Mouse (Mus musculus) lung, embryonic 14.5 days (tissue): ENCODE data around the gene Rimbp2. TPM values are rescaled to one million over a fixed set of nuclear protein-coding genes. Genes with fewer than 3 reads are reported as not detected.
"Not testable (repeated sequence)": the region's sequence is repeated elsewhere in the genome, so short reads cannot be mapped to it uniquely, and the experiment has no call there.

Experiments
- ATAC-seq: fragments of 200-750 bp; cut with Nextera tagmentation; 2 replicates; pipeline ENCODE4 v1.8.0; 2017; ENCODE audit warnings: mild to moderate bottlenecking, moderate TSS enrichment, moderate library complexity; ENCODE audit not compliant: insufficient read depth
- DNase-seq: peaks from one replicate; pipeline ENCODE4 v3.0.0-alpha.2; 2015
- H3K27ac ChIP-seq: fragments of 300-500 bp; sonication (generic); 2 replicates; pipeline ENCODE4 v1.5.1; 2014; ENCODE audit warnings: low read depth, mild to moderate bottlenecking, moderate library complexity
- H3K27me3 ChIP-seq: fragments of 300-500 bp; sonication (generic); 2 replicates; pipeline ENCODE4 v1.6.1; 2014; ENCODE audit warnings: low read length, control low read depth; ENCODE audit not compliant: insufficient read depth
- H3K36me3 ChIP-seq: fragments of 300-500 bp; sonication (generic); 2 replicates; pipeline ENCODE4 v1.6.1; 2014; ENCODE audit warnings: control low read depth; ENCODE audit not compliant: insufficient read depth
- H3K4me1 ChIP-seq: fragments of 300-500 bp; sonication (generic); 2 replicates; pipeline ENCODE4 v1.6.1; 2014; ENCODE audit warnings: antibody characterized with exemption, control low read depth; ENCODE audit not compliant: insufficient read depth
- H3K4me2 ChIP-seq: fragments of 300-500 bp; sonication (generic); 2 replicates; pipeline ENCODE4 v1.6.1; 2014; ENCODE audit warnings: mild to moderate bottlenecking
- H3K4me3 ChIP-seq: fragments of 300-500 bp; sonication (generic); 2 replicates; pipeline ENCODE4 v1.5.1; 2014; ENCODE audit warnings: low read depth, low read length
- H3K9ac ChIP-seq: fragments of 300-500 bp; sonication (generic); 2 replicates; pipeline ENCODE4 v1.6.1; 2014
- H3K9me3 ChIP-seq: fragments of 300-500 bp; sonication (generic); 2 replicates; pipeline ENCODE4 v1.6.1; 2016; ENCODE audit warnings: low read depth, low read length, control low read depth
- CTCF ChIP-seq: IDR thresholded peaks from 2 replicates; pipeline ENCODE4 v1.5.1; 2016; ENCODE audit warnings: antibody characterized with exemption, low read depth
- WGBS: fragments of 180-500 bp; shearing (Covaris S2); extraction: QIAGEN DNeasy Blood & Tissue Kit; methylation state at CpG from one replicate; pipeline ENCODE4 v1.1.7; 2014; 5-methylcytosine and 5-hydroxymethylcytosine counted together
- polyA plus RNA-seq: library from polyadenylated mRNA; unstranded; fragments of >200 nt; fragmentation: Nextera tagmentation; extraction: Ambion mirVana; gene quantifications from 2 replicates; pipeline ENCODE4 v1.2.1, GENCODE M21; 2014

Gene Rimbp2
- polyA plus RNA-seq, 1 experiment from 2014 or later, result not detected

DNA sequence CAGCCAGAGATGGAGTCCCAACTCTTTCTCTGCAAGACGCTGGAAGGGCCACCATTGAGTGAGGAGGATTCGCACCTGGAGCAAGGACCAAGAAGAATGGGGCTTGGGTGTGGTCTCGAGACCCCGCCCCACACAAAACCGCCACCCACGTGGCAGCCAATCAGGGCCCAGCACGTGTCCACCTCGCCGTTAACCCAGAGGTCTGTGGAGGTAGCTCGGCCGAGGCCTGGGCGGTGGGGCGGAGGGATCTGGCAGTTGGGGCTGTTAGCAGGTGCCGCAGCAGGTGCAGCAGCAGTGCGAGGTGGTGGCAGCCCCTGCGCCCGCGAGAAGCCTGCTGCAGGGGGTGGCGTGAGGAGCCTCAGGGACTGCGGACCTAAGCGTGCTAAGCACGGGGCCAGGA lies 217.4 kb downstream of the Rimbp2 start:
- no peaks in the 10 kb centered on the region for H3K4me1 ChIP-seq
- DNase-seq (no peak), ATAC-seq (no peak)
- H3K36me3 ChIP-seq, result no peaks in the 10 kb centered on the region
- TF ChIP-seq CTCF, result no peak
- 65% methylated on average over 22 of the region's 22 CpGs for WGBS
- no peak overlapping the region for H3K27ac ChIP-seq
- H3K27me3 ChIP-seq, result no peaks in the 10 kb centered on the region
- no peak overlapping the region for H3K4me2 ChIP-seq
- H3K9ac ChIP-seq, result no peak overlapping the region
- no peaks in the 10 kb centered on the region for H3K9me3 ChIP-seq
- no peak overlapping the region for H3K4me3 ChIP-seq

DNA sequence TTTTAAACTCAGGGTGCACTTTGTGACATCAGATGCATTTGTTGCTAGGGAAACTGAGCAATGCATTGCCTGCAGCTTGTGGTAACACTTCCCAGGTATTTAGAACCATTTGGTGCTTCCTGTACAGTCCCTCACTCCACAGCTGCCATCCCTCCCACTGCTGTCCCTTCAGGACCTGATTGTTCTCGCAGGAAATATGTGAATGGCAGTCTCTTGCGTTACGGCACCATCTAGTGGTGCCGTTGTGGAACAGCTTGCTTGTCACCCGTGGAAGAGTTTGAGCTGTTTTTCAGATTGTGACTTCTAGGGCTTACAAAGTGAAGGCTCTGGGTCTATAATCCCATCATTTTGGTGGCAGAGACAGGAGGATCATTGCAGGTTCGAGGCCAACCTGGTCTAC lies 219.3 kb downstream of the Rimbp2 start:
- H3K9ac ChIP-seq, result no peak overlapping the region
- H3K4me2 ChIP-seq, result no peak overlapping the region
- WGBS, result 3% methylated on average over 6 of the region's 6 CpGs
- peak; percentile 93 for TF ChIP-seq CTCF
- H3K4me3 ChIP-seq, result no peak overlapping the region
- DNase-seq (peak; percentile 88), ATAC-seq (peak; percentile 49; the same call in 1 of the 2 replicates)
- H3K36me3 ChIP-seq, result no peaks in the 10 kb centered on the region
- no peaks in the 10 kb centered on the region for H3K27me3 ChIP-seq
- H3K9me3 ChIP-seq, result no peaks in the 10 kb centered on the region
- no peak overlapping the region for H3K27ac ChIP-seq
- no peaks in the 10 kb centered on the region for H3K4me1 ChIP-seq

DNA sequence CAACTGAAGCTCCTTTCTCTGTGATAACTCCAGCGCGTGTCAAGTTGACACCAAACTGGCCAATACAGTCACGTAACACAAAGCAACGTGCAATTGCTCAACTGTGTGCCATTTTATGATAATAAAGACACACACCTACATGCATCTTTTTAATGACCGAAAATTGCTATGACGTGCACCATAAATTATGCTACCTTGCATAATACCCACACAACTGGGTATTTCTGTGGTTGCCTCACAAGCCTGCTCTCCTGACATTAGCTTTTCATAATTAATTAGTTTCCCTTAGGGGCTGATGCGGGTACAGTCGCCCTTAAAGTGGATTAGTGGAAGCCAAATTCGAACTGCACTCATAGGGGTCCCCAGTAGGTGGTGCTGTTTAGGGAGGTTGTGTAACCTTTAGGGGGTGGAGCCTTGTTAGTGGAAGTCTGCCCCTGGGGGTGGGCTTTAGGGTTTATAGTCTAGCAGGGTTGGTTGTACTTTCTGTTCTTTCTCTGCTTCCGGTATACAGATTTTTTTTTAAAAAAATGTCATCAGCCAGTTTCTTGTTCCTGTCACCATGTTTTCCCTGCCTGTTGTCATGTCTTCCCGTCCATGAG lies 220.8 kb downstream of the Rimbp2 start:
- H3K27me3 ChIP-seq, result no peaks in the 10 kb centered on the region
- 67% methylated on average over 11 of the region's 11 CpGs for WGBS
- H3K9me3 ChIP-seq, result no peaks in the 10 kb centered on the region
- ATAC-seq (no peak), DNase-seq (peak; percentile 15)
- no peaks in the 10 kb centered on the region for H3K36me3 ChIP-seq
- H3K9ac ChIP-seq, result no peak overlapping the region
- no peak overlapping the region for H3K4me2 ChIP-seq
- no peak overlapping the region for H3K27ac ChIP-seq
- peak; percentile 42 for TF ChIP-seq CTCF
- H3K4me3 ChIP-seq, result no peak overlapping the region
- H3K4me1 ChIP-seq, result no peaks in the 10 kb centered on the region

DNA sequence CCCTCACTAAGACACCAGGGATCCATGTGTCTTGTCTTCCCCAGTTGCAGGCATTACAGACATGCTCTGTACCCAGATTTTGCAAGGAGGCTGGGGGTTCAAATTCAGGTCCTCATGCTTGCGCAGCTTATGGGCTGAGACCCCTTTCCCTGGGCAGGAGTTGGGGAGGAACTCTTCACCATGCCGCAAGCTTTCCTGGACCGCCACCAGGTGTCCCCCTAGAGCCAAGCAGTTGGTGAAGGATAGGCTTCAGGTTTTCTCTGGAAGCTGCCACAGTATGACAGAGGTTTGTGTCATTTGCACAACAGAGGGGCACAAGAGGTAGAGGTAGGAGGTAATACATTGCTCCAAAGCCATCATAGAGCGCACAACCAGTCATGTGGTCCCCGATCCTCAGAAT lies 222.7 kb downstream of the Rimbp2 start:
- no peak overlapping the region for H3K4me2 ChIP-seq
- DNase-seq, result peak; percentile 51

DNA sequence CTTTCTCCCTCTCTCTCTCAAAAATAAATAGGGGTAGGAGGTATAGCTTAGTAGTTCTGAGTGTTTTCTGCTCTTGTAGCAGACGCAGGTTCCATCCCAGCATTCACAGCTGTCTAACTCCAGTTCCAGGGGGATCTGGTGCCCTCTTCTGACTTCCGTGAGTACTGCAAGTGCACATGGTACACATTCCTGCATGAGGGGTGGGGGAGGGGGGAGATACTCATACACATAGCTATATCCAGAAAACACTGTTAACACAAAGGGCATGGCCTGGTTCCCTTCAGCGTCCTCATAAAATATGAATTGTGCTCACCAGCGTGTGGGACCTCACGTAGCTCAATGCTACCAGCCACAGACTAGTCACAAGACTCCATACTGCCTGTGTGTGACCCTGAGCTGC lies 223.9 kb downstream of the Rimbp2 start:
- H3K4me2 ChIP-seq, result no peak overlapping the region
- H3K4me3 ChIP-seq, result no peak overlapping the region
- H3K9me3 ChIP-seq, result no peaks in the 10 kb centered on the region
- H3K4me1 ChIP-seq, result no peaks in the 10 kb centered on the region
- DNase-seq (peak; percentile 58), ATAC-seq (no peak)
- TF ChIP-seq CTCF, result peak; percentile 53
- no peaks in the 10 kb centered on the region for H3K27me3 ChIP-seq
- no peak overlapping the region for H3K9ac ChIP-seq
- H3K36me3 ChIP-seq, result no peaks in the 10 kb centered on the region
- H3K27ac ChIP-seq, result no peak overlapping the region
- 73% methylated on average over 5 of the region's 5 CpGs for WGBS

More for the DNA sequence above, 222.7 kb downstream of the Rimbp2 start:
- Histone ChIP-seq H3K9ac (no peak overlapping the region), H3K27ac (no peak overlapping the region), H3K27me3 (no peaks in the 10 kb centered on the region), H3K4me3 (no peak overlapping the region), H3K4me1 (no peaks in the 10 kb centered on the region), H3K9me3 (no peaks in the 10 kb centered on the region), H3K36me3 (no peaks in the 10 kb centered on the region)
- TF ChIP-seq CTCF, result peak; percentile 75
- 41% methylated on average over 5 of the region's 5 CpGs for WGBS
- ATAC-seq, result no peak

DNA sequence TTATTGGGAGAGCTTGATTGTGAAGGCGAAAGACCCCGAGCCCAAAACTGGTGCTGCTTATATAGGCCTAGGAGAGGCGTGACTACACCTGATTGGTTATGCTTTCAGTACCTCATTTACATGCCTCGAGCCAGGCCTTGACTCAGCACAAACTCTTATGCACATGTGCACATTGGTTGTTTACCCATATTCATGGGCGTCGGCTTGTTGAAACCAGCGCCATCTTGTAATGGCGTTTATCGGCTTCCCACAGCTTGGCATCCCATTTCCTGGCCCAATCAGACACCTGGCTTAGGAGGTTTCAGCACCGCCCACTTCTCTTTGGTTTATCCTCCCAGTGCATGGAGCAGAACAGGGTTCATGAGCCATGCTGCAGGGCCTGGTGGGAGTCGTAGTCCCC lies 232.8 kb downstream of the Rimbp2 start:
- not testable (repeated sequence) for H3K27me3 ChIP-seq, H3K9ac ChIP-seq, H3K4me3 ChIP-seq, ATAC-seq, DNase-seq, H3K4me1 ChIP-seq, H3K36me3 ChIP-seq, H3K27ac ChIP-seq, H3K4me2 ChIP-seq, H3K9me3 ChIP-seq
- whole genome bisulfite sequencing, result 86% methylated on average over 11 of the region's 11 CpGs

DNA sequence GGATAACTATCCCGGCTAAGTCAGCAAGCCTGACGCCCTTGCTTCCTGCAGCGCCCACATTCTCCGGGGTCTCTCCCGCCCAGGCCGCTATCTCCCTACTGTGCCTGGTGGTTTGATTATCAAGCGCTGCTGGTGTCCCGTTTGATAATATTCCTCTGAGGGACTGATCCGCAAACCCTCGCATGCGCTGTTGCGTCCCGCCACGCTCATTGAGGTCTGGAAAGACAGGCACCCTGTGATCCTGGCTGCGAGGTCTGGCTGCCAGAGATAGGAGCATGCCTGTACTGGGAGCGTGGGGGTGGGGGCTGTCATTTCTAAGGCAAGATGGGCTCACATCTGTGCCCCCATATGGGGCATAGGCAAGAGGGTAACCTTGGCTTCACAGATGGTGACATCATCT lies 238.1 kb downstream of the Rimbp2 start:
- no peak for TF ChIP-seq CTCF
- no peaks in the 10 kb centered on the region for H3K27me3 ChIP-seq
- 60% methylated on average over 16 of the region's 16 CpGs for WGBS
- H3K27ac ChIP-seq, result no peak overlapping the region
- no peak overlapping the region for H3K4me2 ChIP-seq
- H3K36me3 ChIP-seq, result no peaks in the 10 kb centered on the region
- H3K9me3 ChIP-seq, result no peaks in the 10 kb centered on the region
- DNase-seq, result no peak
- no peak for ATAC-seq
- H3K9ac ChIP-seq, result no peak overlapping the region
- no peaks in the 10 kb centered on the region for H3K4me1 ChIP-seq
- H3K4me3 ChIP-seq, result no peak overlapping the region

DNA sequence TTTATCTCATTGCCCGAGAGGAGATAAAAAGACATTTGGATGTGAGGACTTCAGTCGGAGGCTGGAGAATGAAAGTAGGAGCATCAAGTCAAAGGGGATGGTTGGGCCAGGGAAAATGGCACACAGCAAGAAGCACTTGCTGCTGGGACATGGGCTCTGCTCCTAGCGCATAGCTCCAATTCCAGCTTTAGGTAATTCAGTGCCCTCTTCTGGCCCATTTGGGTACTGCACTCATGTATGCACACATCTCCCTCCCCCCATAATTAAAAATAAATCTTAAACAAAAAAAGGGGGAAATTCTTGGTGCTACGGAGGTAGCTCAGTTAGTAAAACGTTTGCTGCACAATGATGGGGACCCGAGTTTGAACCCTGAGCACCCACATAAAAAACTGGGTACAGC lies 241.4 kb downstream of the Rimbp2 start:
- peak; percentile 62 for TF ChIP-seq CTCF
- H3K9ac ChIP-seq, result no peak overlapping the region
- H3K4me3 ChIP-seq, result no peak overlapping the region
- H3K4me1 ChIP-seq, result no peaks in the 10 kb centered on the region
- WGBS, result 77% methylated on average over 6 of the region's 6 CpGs
- H3K27ac ChIP-seq, result no peak overlapping the region
- DNase-seq (peak; percentile 58), ATAC-seq (no peak)
- H3K9me3 ChIP-seq, result no peaks in the 10 kb centered on the region
- H3K27me3 ChIP-seq, result no peaks in the 10 kb centered on the region
- H3K36me3 ChIP-seq, result no peaks in the 10 kb centered on the region
- no peak overlapping the region for H3K4me2 ChIP-seq
